Mouse (Mus musculus): ENCODE measurements at regions not wholly inside any gene's neighbourhood (a gene's known extent, or its start where the extent isn't known, plus 50 kb on each side); places are given as distances from the start of the nearest gene placed in this dataset.

GRCm38 (mm10) chr13:105911811-105912210 is 468.4 kb downstream of the Htr1a start:
- H3K4me2 ChIP-seq (replicated peaks) = no peak overlapping the region
- no peak overlapping the region for H3K27ac ChIP-seq (replicated peaks)
- ATAC-seq (ENCODE audit: low FRiP score, low read depth) = no peak
- WGBS = 89% methylated on average over 2 of the region's 2 CpGs
- H3K9ac ChIP-seq (replicated peaks) = no peak overlapping the region
- no peaks in the 10 kb centered on the region for H3K4me1 ChIP-seq
- H3K27me3 ChIP-seq = no peaks in the 10 kb centered on the region
- no peaks in the 10 kb centered on the region for H3K9me3 ChIP-seq
- no peaks in the 10 kb centered on the region for H3K36me3 ChIP-seq
- no peak overlapping the region for H3K4me3 ChIP-seq

- H3K36me3 ChIP-seq = no peaks in the 10 kb centered on the region
- no peaks in the 10 kb centered on the region for H3K27me3 ChIP-seq
- no peak overlapping the region for H3K4me3 ChIP-seq
- H3K9ac ChIP-seq (replicated peaks) = no peak overlapping the region
- no peaks in the 10 kb centered on the region for H3K4me1 ChIP-seq
- no peaks in the 10 kb centered on the region for H3K9me3 ChIP-seq
- 0 out of 2 replicates have a peak, but pooled peaks have one; percentile 19 for ATAC-seq (ENCODE audit: low FRiP score, low read depth)
- 60% methylated on average over 2 of the region's 2 CpGs for WGBS
- no peak overlapping the region for H3K27ac ChIP-seq (replicated peaks)
- no peak overlapping the region for H3K4me2 ChIP-seq (replicated peaks)
Measured at GRCm38 (mm10) chr13:105916711-105917110, 473.3 kb downstream of the Htr1a start.

GRCm38 (mm10) chr13:105921673-105922072 is 478.2 kb downstream of the Htr1a start:
- H3K36me3 ChIP-seq = no peaks in the 10 kb centered on the region
- no peak for ATAC-seq (ENCODE audit: low FRiP score, low read depth)
- H3K27me3 ChIP-seq = no peaks in the 10 kb centered on the region
- H3K4me3 ChIP-seq = no peak overlapping the region
- no peak overlapping the region for H3K27ac ChIP-seq (replicated peaks)
- no peaks in the 10 kb centered on the region for H3K4me1 ChIP-seq
- H3K9me3 ChIP-seq = no peaks in the 10 kb centered on the region
- H3K4me2 ChIP-seq (replicated peaks) = no peak overlapping the region
- no peak overlapping the region for H3K9ac ChIP-seq (replicated peaks)

GRCm38 (mm10) chr13:105937780-105938179 is 494.3 kb downstream of the Htr1a start:
- no peak for ATAC-seq (ENCODE audit: low FRiP score, low read depth)
- WGBS = 87% methylated on average over 1 of the region's 1 CpGs

More at GRCm38 (mm10) chr13:105937780-105938179, 494.3 kb downstream of the Htr1a start:
- H3K9ac ChIP-seq (replicated peaks) = no peak overlapping the region
- no peak overlapping the region for H3K27ac ChIP-seq (replicated peaks)
- H3K9me3 ChIP-seq = no peaks in the 10 kb centered on the region
- H3K4me3 ChIP-seq = no peak overlapping the region
- no peak overlapping the region for H3K4me2 ChIP-seq (replicated peaks)
- H3K4me1 ChIP-seq = no peaks in the 10 kb centered on the region
- no peaks in the 10 kb centered on the region for H3K36me3 ChIP-seq
- H3K27me3 ChIP-seq = no peaks in the 10 kb centered on the region

Measured in midbrain, embryonic 12.5 days (tissue).